Comparison of ENCODE assay signal across 26 mouse cellular contexts in genomic region chr3:32088762-32089161, GRCm38 (mm10).
"Had no signal": no experiment of that assay in that cellular context is flagged by ENCODE, and none has a peak within 500 bp of the region (broad histone marks: within the 10 kb centered on the region; RNA-seq: fewer than 3 reads in every experiment).

No protein-coding gene starts in this region.

- H3K27me3 ChIP-seq: embryonic facial prominence, embryonic 12.5 days; embryonic facial prominence, embryonic 15.5 days; forebrain, embryonic 12.5 days; forebrain, embryonic 13.5 days; forebrain, embryonic 15.5 days had no signal

- H3K4me1 ChIP-seq: embryonic facial prominence, embryonic 12.5 days; embryonic facial prominence, embryonic 15.5 days; forebrain, embryonic 10.5 days; forebrain, embryonic 12.5 days; forebrain, embryonic 13.5 days; forebrain, embryonic 15.5 days had no signal

- H3K27ac ChIP-seq: embryonic facial prominence, embryonic 12.5 days; embryonic facial prominence, embryonic 15.5 days; forebrain, embryonic 10.5 days; forebrain, embryonic 12.5 days; forebrain, embryonic 13.5 days; forebrain, embryonic 15.5 days; gastrocnemius, adult 2 months; heart, adult 2 months had no signal

- H3K9ac ChIP-seq: embryonic facial prominence, embryonic 12.5 days; embryonic facial prominence, embryonic 15.5 days; forebrain, embryonic 12.5 days; forebrain, embryonic 13.5 days; forebrain, embryonic 15.5 days; forebrain, postnatal 0 days had no signal

- H3K4me2 ChIP-seq: embryonic facial prominence, embryonic 12.5 days; embryonic facial prominence, embryonic 15.5 days; forebrain, embryonic 12.5 days; forebrain, embryonic 13.5 days; forebrain, embryonic 15.5 days had no signal

- H3K9me3 ChIP-seq: embryonic facial prominence, embryonic 12.5 days; embryonic facial prominence, embryonic 15.5 days; forebrain, embryonic 10.5 days; forebrain, embryonic 12.5 days; forebrain, embryonic 13.5 days; forebrain, embryonic 15.5 days had no signal

- ATAC-seq: forebrain, embryonic 13.5 days; forebrain, embryonic 14.5 days; forebrain, embryonic 15.5 days; forebrain, embryonic 16.5 days; forebrain, postnatal 0 days had no signal

- H3K36me3 ChIP-seq: embryonic facial prominence, embryonic 12.5 days; embryonic facial prominence, embryonic 15.5 days; forebrain, embryonic 10.5 days; forebrain, embryonic 12.5 days; forebrain, embryonic 15.5 days had no signal

- H3K4me3 ChIP-seq: embryonic facial prominence, embryonic 12.5 days; embryonic facial prominence, embryonic 15.5 days; erythroblast, embryonic 14.5 days; forebrain, embryonic 10.5 days; forebrain, embryonic 12.5 days; forebrain, embryonic 13.5 days; forebrain, embryonic 15.5 days; gastrocnemius, adult 2 months; heart, adult 2 months had no signal

- DNase-seq: cerebellum, adult 2 months; cerebellum, adult 8-10 months; cerebellum, adult 9-10 months; cerebellum, adult 9-11 months; cerebellum, postnatal 10 days; cerebellum, postnatal 14 days; cerebellum, postnatal 25 days; cerebellum, postnatal 36 days; embryo, embryonic 11 days; forebrain, postnatal 0 days; gastrocnemius, adult 2 months; gastrocnemius, postnatal 10 days; gastrocnemius, postnatal 14 days; gastrocnemius, postnatal 25 days; gastrocnemius, postnatal 36 days; heart, adult 18-20 months; heart, adult 2 months had no signal
